9 mouse cellular contexts compared by ENCODE assay signal in the genomic region with DNA sequence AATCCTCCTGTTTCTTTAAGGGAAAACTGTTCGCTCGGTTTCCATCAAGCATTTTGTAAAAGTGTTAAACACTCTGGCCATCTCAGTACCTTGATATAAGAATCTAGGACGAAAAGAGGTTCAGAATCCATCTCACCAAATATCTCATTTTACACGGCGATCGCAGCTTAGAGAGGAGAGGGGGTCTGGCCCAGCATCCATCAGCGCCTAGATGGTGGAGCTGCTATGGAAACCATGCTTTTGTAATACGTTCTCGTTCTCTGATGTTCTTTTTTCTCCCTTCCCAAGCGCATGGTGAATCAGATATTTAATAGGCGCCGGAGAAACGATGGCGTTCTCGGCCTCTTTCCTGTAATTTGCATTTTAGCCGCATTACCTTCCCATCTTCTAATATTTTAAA. TPM values are rescaled to one million over a fixed set of nuclear protein-coding genes. Genes with fewer than 3 reads are reported as not detected.
DNase-seq lines count a peak whose midpoint lies in the region; ATAC-seq lines count a peak whose summit lies in the region.
"Had no signal": no experiment of that assay in that cellular context is flagged by ENCODE, and none has a peak within 500 bp of the region (broad histone marks: within the 10 kb centered on the region; RNA-seq: fewer than 3 reads in every experiment).

No protein-coding gene starts in this region.

- no peak for DNase-seq in heart, postnatal 36 days
- DNase-seq in brain, adult 2 months (ENCODE audit: low read depth, low spot score) = peak; percentile 57
- DNase-seq in midbrain, embryonic 10.5 days (ENCODE audit: low spot score) = no peak
- DNase-seq in ovary, postnatal 36 days (ENCODE audit: low spot score) = no peak
- DNase-seq in layer of hippocampus, postnatal 14 days (ENCODE audit: low spot score in 2 of 2) = no peak

- no peak for ATAC-seq in heart, embryonic 12.5 days (ENCODE audit: insufficient number of reproducible peaks, low FRiP score)
- 0 out of 2 replicates have a peak, but pooled peaks have one; percentile 33 for ATAC-seq in forebrain, embryonic 15.5 days (replicated peaks)
- ATAC-seq in megakaryocyte progenitor cell, adult 5-6 weeks (replicated peaks; ENCODE audit: poor library complexity) = no peak

- no peaks in the 10 kb centered on the region for H3K36me3 ChIP-seq in heart, embryonic 12.5 days
- peaks cover 2% of the 10 kb centered on the region; the same call in 1 of the 2 replicates for H3K36me3 ChIP-seq in forebrain, embryonic 15.5 days
- peaks cover 6% of the 10 kb centered on the region for H3K36me3 ChIP-seq in midbrain, embryonic 10.5 days

- H3K4me2 ChIP-seq in heart, embryonic 12.5 days = peak overlapping the region; percentile 100
- peak overlapping the region; percentile 71 for H3K4me2 ChIP-seq in forebrain, embryonic 15.5 days (replicated peaks)

- no peaks in the 10 kb centered on the region for H3K9me3 ChIP-seq in heart, embryonic 12.5 days (replicated peaks)
- no peaks in the 10 kb centered on the region for H3K9me3 ChIP-seq in forebrain, embryonic 15.5 days
- H3K9me3 ChIP-seq in midbrain, embryonic 10.5 days (replicated peaks) = 0 out of 2 replicates have a peak, but pooled peaks cover 3% of the 10 kb centered on the region

- peak overlapping the region; percentile 88 for H3K4me3 ChIP-seq in heart, embryonic 12.5 days
- H3K4me3 ChIP-seq in forebrain, embryonic 15.5 days = peak overlapping the region; percentile 95
- H3K4me3 ChIP-seq in midbrain, embryonic 10.5 days = peak overlapping the region; percentile 92

- no peak overlapping the region for H3K27ac ChIP-seq in heart, embryonic 12.5 days (ENCODE audit: poor library complexity, severe bottlenecking)
- H3K27ac ChIP-seq in forebrain, embryonic 15.5 days (replicated peaks) = peak overlapping the region; percentile 90
- H3K27ac ChIP-seq in midbrain, embryonic 10.5 days (replicated peaks) = peak overlapping the region; percentile 89

- no peaks in the 10 kb centered on the region for H3K4me1 ChIP-seq in heart, embryonic 12.5 days (replicated peaks)
- H3K4me1 ChIP-seq in forebrain, embryonic 15.5 days = peaks cover 12% of the 10 kb centered on the region; the same call in 1 of the 2 replicates
- H3K4me1 ChIP-seq in midbrain, embryonic 10.5 days = peaks cover 13% of the 10 kb centered on the region

- H3K27me3 ChIP-seq in heart, embryonic 12.5 days (replicated peaks) = peaks cover 5% of the 10 kb centered on the region; the same call in 1 of the 2 replicates
- no peaks in the 10 kb centered on the region for H3K27me3 ChIP-seq in forebrain, embryonic 15.5 days
- peaks cover 5% of the 10 kb centered on the region; the same call in 1 of the 2 replicates for H3K27me3 ChIP-seq in midbrain, embryonic 10.5 days (ENCODE audit: low read depth, poor library complexity, severe bottlenecking)

- intact Hi-C loops in heart, postnatal 36 days (cut with DNase I) = no loop called here

- H3K9ac ChIP-seq in heart, embryonic 12.5 days = no peak overlapping the region
- peak overlapping the region; percentile 79 for H3K9ac ChIP-seq in forebrain, embryonic 15.5 days (replicated peaks)

- 23% methylated on average over 16 of the region's 16 CpGs for WGBS in heart, embryonic 12.5 days
- WGBS in forebrain, embryonic 15.5 days = 4% methylated on average over 16 of the region's 16 CpGs
- 20% methylated on average over 16 of the region's 16 CpGs for WGBS in midbrain, embryonic 10.5 days

RNA-seq across cellular contexts. Expression of gene Tmod2, which starts 1.2 kb away (rescaled TPM):
- 4.9 and 5.0 TPM in 2 replicates for polyA plus RNA-seq in heart, embryonic 12.5 days (2016; fragmentation: Nextera tagmentation; extraction: Ambion mirVana)
- 1 to 10 TPM; 3.8 to 4.8 TPM for total RNA-seq in heart, postnatal 36 days (2021)
- polyA plus RNA-seq in forebrain, embryonic 15.5 days (2015; fragmentation: Nextera tagmentation; extraction: Ambion mirVana) = 233 and 250 TPM in 2 replicates
- 39.1 and 52.2 TPM in 2 replicates for polyA plus RNA-seq in midbrain, embryonic 10.5 days (2016; fragmentation: Nextera tagmentation; extraction: Ambion mirVana)
- 0.02 TPM in 1 of 2 replicates, not detected in the other for total RNA-seq in megakaryocyte progenitor cell, adult 5-6 weeks (2015)
- 0.10 TPM in 1 of 2 replicates, not detected in the other for total RNA-seq in megakaryocyte progenitor cell, adult 5-6 weeks (2017)
- 100 to 1,000 TPM; 420 to 434 TPM for total RNA-seq in layer of hippocampus, postnatal 14 days (2021)
- total RNA-seq: common myeloid progenitor, adult 5-6 weeks had no signal

RNA-seq across cellular contexts. Expression of gene Lysmd2, which starts 15.6 kb away (rescaled TPM):
- 17.8 and 18.8 TPM in 2 replicates for polyA plus RNA-seq in heart, embryonic 12.5 days (2016; fragmentation: Nextera tagmentation; extraction: Ambion mirVana)
- total RNA-seq in heart, postnatal 36 days (2021) = 1 to 10 TPM; 7.6 to 10.0 TPM
- 26.1 and 29.0 TPM in 2 replicates for polyA plus RNA-seq in forebrain, embryonic 15.5 days (2015; fragmentation: Nextera tagmentation; extraction: Ambion mirVana)
- polyA plus RNA-seq in midbrain, embryonic 10.5 days (2016; fragmentation: Nextera tagmentation; extraction: Ambion mirVana) = 9.3 and 12.1 TPM in 2 replicates
- total RNA-seq in megakaryocyte progenitor cell, adult 5-6 weeks (2015) = 3.1 and 4.6 TPM in 2 replicates
- total RNA-seq in megakaryocyte progenitor cell, adult 5-6 weeks (2017) = 1.6 and 1.9 TPM in 2 replicates
- total RNA-seq in layer of hippocampus, postnatal 14 days (2021) = 10 to 100 TPM; 56.9 to 57.2 TPM

RNA-seq across cellular contexts. Expression of gene Tmod3, which starts 50.5 kb away (rescaled TPM):
- 74.6 and 81.0 TPM in 2 replicates for polyA plus RNA-seq in heart, embryonic 12.5 days (2016; fragmentation: Nextera tagmentation; extraction: Ambion mirVana)
- 10 to 100 TPM; 65.4 to 68.9 TPM for total RNA-seq in heart, postnatal 36 days (2021)
- 99.1 and 107 TPM in 2 replicates for polyA plus RNA-seq in forebrain, embryonic 15.5 days (2015; fragmentation: Nextera tagmentation; extraction: Ambion mirVana)
- 90.8 and 95.5 TPM in 2 replicates for polyA plus RNA-seq in midbrain, embryonic 10.5 days (2016; fragmentation: Nextera tagmentation; extraction: Ambion mirVana)
- 55.9 and 61.1 TPM in 2 replicates for total RNA-seq in megakaryocyte progenitor cell, adult 5-6 weeks (2015)
- total RNA-seq in megakaryocyte progenitor cell, adult 5-6 weeks (2017) = 58.7 and 61.6 TPM in 2 replicates
- 10 to 100 TPM; 51.5 to 61.4 TPM for total RNA-seq in layer of hippocampus, postnatal 14 days (2021)

Comparison
In these comparisons a context has a peak if more than half of its experiments do, and no peak if none do; other contexts are left out.
1. RNA of gene Tmod2, which starts 1.2 kb away (total RNA-seq): 420 to 434 TPM in layer of hippocampus, postnatal 14 days; 3.8 to 4.8 TPM in heart, postnatal 36 days and 0.02 to 0.10 TPM in megakaryocyte progenitor cell, adult 5-6 weeks; every median in the first group is over 10 times any median in the second.
2. RNA of gene Lysmd2, which starts 15.6 kb away (total RNA-seq): 56.9 to 57.2 TPM in layer of hippocampus, postnatal 14 days; 7.6 to 10.0 TPM in heart, postnatal 36 days and 1.6 to 4.6 TPM in megakaryocyte progenitor cell, adult 5-6 weeks; every median in the first group is over 4 times any median in the second.
3. Peak in every context shown above with its lines, with median percentiles within 50 percentile points of each other: H3K4me3 ChIP-seq.